8 mouse cellular contexts compared by ENCODE assay signal in genomic region chr11:97820840-97821239, GRCm38 (mm10). TPM values are rescaled to one million over a fixed set of nuclear protein-coding genes. Genes with fewer than 3 reads are reported as not detected.
A peak's percentile ranks its signal among the peaks of the same experiment; 100 is the strongest.
DNase-seq lines count a peak whose midpoint lies in the region.
"Had no signal": no experiment of that assay in that cellular context is flagged by ENCODE, and none has a peak within 500 bp of the region (broad histone marks: within the 10 kb centered on the region; RNA-seq: fewer than 3 reads in every experiment).

No protein-coding gene starts in this region.

- DNase-seq in 3134 (ENCODE audit: extremely low read depth, insufficient read length, low spot score) = peak; percentile 67
- DNase-seq in CD4-positive helper T cell, adult 2 months (ENCODE audit: low read depth, low spot score) = peak; percentile 32
- DNase-seq in gastrocnemius, postnatal 25 days = peak; percentile 72
- DNase-seq in kidney, postnatal 36 days = peak; percentile 94 to 95
- no peak for DNase-seq in thymus, postnatal 25 days
- no peak for DNase-seq in layer of hippocampus, adult 8-10 months (ENCODE audit: low spot score in 2 of 2)
- no peak for DNase-seq in thymus, postnatal 0 days (ENCODE audit: low spot score)

RNA-seq across cellular contexts. Expression of gene B230217C12Rik, which starts 19.7 kb away (rescaled TPM):
- total RNA-seq in gastrocnemius, postnatal 25 days (2021) = under 1 TPM; 0.48 to 0.67 TPM
- total RNA-seq in layer of hippocampus, adult 8-10 months (2022) = 10 to 100 TPM; 58.6 to 70.2 (median 68.1) TPM
- 4.5 and 5.0 TPM in 2 replicates for polyA plus RNA-seq in thymus, postnatal 0 days (2015; fragmentation: Nextera tagmentation; extraction: Ambion mirVana)

RNA-seq across cellular contexts. Expression of gene Lasp1, which starts 22.0 kb away (rescaled TPM):
- total RNA-seq in gastrocnemius, postnatal 25 days (2021) = 10 to 100 TPM; 18.3 to 21.9 TPM
- 100 to 1,000 TPM; 102 to 109 (median 104) TPM for total RNA-seq in layer of hippocampus, adult 8-10 months (2022)
- polyA plus RNA-seq in thymus, postnatal 0 days (2015; fragmentation: Nextera tagmentation; extraction: Ambion mirVana) = 98.7 and 108 TPM in 2 replicates

RNA-seq across cellular contexts. Expression of gene Rpl23, which starts 38.6 kb away (rescaled TPM):
- 100 to 1,000 TPM; 379 to 436 TPM for total RNA-seq in gastrocnemius, postnatal 25 days (2021)
- 100 to 1,000 TPM; 304 to 481 (median 389) TPM for total RNA-seq in layer of hippocampus, adult 8-10 months (2022)
- polyA plus RNA-seq in thymus, postnatal 0 days (2015; fragmentation: Nextera tagmentation; extraction: Ambion mirVana) = 766 and 768 TPM in 2 replicates

RNA-seq across cellular contexts. Expression of gene 1700001P01Rik, which starts 45.1 kb away (rescaled TPM):
- total RNA-seq in gastrocnemius, postnatal 25 days (2021) = not detected
- total RNA-seq in layer of hippocampus, adult 8-10 months (2022) = 1 to 10 TPM in 1 of 4 experiments, under 1 TPM in 2, not detected in 1; 0.93 to 1.4 (median 0.98) TPM
- polyA plus RNA-seq in thymus, postnatal 0 days (2015; fragmentation: Nextera tagmentation; extraction: Ambion mirVana) = 0.44 TPM in 1 of 2 replicates, not detected in the other
- polyA plus RNA-seq: kidney, postnatal 0 days had no signal

RNA-seq across cellular contexts. Expression of gene Cwc25, which starts 54.5 kb away (rescaled TPM):
- 1 to 10 TPM; 4.9 to 6.4 TPM for total RNA-seq in gastrocnemius, postnatal 25 days (2021)
- 10 to 100 TPM; 18.6 to 22.2 (median 20.6) TPM for total RNA-seq in layer of hippocampus, adult 8-10 months (2022)
- polyA plus RNA-seq in thymus, postnatal 0 days (2015; fragmentation: Nextera tagmentation; extraction: Ambion mirVana) = 17.7 and 18.5 TPM in 2 replicates

Comparison
In these comparisons a context has a peak if more than half of its experiments do, and no peak if none do; other contexts are left out.
1. DNase-seq: peak in 3134 (single experiment), CD4-positive helper T cell, adult 2 months (single experiment), gastrocnemius, postnatal 25 days (single experiment) and kidney, postnatal 36 days (2 of 2); none in thymus, postnatal 25 days (single experiment), layer of hippocampus, adult 8-10 months (0 of 2) and thymus, postnatal 0 days (single experiment).
2. RNA of gene B230217C12Rik, which starts 19.7 kb away (total RNA-seq): 58.6 to 70.2 TPM in layer of hippocampus, adult 8-10 months; 0.48 to 0.67 TPM in gastrocnemius, postnatal 25 days; every median in the first group is over 10 times any median in the second.
3. RNA of gene Lasp1, which starts 22.0 kb away (total RNA-seq): 102 to 109 TPM in layer of hippocampus, adult 8-10 months; 18.3 to 21.9 TPM in gastrocnemius, postnatal 25 days; every median in the first group is over 4 times any median in the second.